Mouse (Mus musculus): ENCODE measurements around the gene Pon1. TPM values are rescaled to one million over a fixed set of nuclear protein-coding genes. Genes with fewer than 3 reads are reported as not detected.

Pon1 gene
- polyA plus RNA-seq, 1 experiment from 2014 or later: not detected

DNA sequence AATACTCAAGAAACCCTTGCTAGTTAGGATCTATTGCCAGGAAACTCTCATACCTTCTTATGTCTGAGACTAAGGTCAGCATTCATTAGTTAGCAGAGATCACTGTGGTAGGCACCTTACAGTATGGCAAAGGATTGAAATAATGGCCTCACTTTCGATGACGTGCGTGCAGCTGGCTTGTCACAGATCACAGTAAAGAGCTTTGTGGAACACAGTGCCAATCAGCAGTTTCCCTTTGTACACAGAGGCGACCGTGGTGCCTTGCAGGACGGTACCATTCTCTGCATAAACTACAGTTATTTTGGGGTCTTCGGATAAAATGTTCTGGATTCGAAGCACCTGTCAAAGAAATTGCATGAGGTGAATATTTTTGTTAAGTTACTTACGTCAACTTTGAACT lies 25.6 kb downstream of the Pon1 start:
- Histone ChIP-seq H3K9ac (replicated peaks; ENCODE audit: low read depth, low read length) (no peak overlapping the region), H3K27me3 (ENCODE audit: control insufficient read depth, insufficient read depth, low read length) (no peaks in the 10 kb centered on the region), H3K4me1 (ENCODE audit: control insufficient read depth, insufficient read depth, low read length) (no peaks in the 10 kb centered on the region), H3K9me3 (ENCODE audit: control insufficient read depth, low read length) (no peaks in the 10 kb centered on the region), H3K4me3 (ENCODE audit: low read depth, low read length) (no peak overlapping the region), H3K27ac (ENCODE audit: low read depth, low read length) (no peak overlapping the region), H3K36me3 (ENCODE audit: control insufficient read depth, insufficient read depth, low read length) (no peaks in the 10 kb centered on the region), H3K4me2 (ENCODE audit: low read depth, low read length) (no peak overlapping the region)
- ATAC-seq (ENCODE audit: low read depth): no peak
- 70% methylated on average over 9 of the region's 9 CpGs for WGBS

- peak overlapping the region; percentile 1; the same call in 1 of the 2 replicates for H3K4me2 ChIP-seq (ENCODE audit: low read depth, low read length)
- H3K9ac ChIP-seq (replicated peaks; ENCODE audit: low read depth, low read length): no peak overlapping the region
- no peak overlapping the region for H3K27ac ChIP-seq (ENCODE audit: low read depth, low read length)
- no peaks in the 10 kb centered on the region for H3K9me3 ChIP-seq (ENCODE audit: control insufficient read depth, low read length)
- no peaks in the 10 kb centered on the region for H3K27me3 ChIP-seq (ENCODE audit: control insufficient read depth, insufficient read depth, low read length)
- no peak overlapping the region for H3K4me3 ChIP-seq (ENCODE audit: low read depth, low read length)
- H3K4me1 ChIP-seq (ENCODE audit: control insufficient read depth, insufficient read depth, low read length): no peaks in the 10 kb centered on the region
- no peaks in the 10 kb centered on the region for H3K36me3 ChIP-seq (ENCODE audit: control insufficient read depth, insufficient read depth, low read length)
- ATAC-seq (ENCODE audit: low read depth): no peak
- WGBS: 34% methylated on average over 14 of the region's 14 CpGs
These were observed 26.6 kb downstream of the Pon1 start for GRCm38 (mm10) chr6:5167051-5167677.

DNA sequence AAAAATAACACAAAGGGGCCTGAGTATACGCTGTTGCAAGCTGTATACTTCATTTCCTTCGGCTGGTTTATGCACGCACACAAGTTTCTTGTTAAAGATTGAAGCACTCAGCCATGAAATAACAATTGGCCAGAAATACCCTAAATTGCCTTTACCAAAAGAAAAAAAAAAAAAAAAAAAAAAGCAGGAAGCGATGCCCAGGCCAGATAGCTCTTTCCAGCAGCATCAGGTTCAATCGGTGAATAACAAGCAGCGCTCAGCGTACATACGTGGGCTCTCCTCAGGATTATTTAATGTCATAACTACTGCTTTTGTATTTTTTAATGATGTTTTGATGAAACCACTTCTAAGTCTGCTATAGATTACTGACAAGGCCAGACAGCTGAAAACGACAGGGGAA lies 28.9 kb downstream of the Pon1 start:
- no peaks in the 10 kb centered on the region for H3K36me3 ChIP-seq (ENCODE audit: control insufficient read depth, insufficient read depth, low read length)
- WGBS: 72% methylated on average over 9 of the region's 9 CpGs
- H3K27me3 ChIP-seq (ENCODE audit: control insufficient read depth, insufficient read depth, low read length): no peaks in the 10 kb centered on the region
- no peak for ATAC-seq (ENCODE audit: low read depth)
- H3K4me2 ChIP-seq (ENCODE audit: low read depth, low read length): no peak overlapping the region
- no peaks in the 10 kb centered on the region for H3K4me1 ChIP-seq (ENCODE audit: control insufficient read depth, insufficient read depth, low read length)
- H3K9ac ChIP-seq (replicated peaks; ENCODE audit: low read depth, low read length): no peak overlapping the region
- no peaks in the 10 kb centered on the region for H3K9me3 ChIP-seq (ENCODE audit: control insufficient read depth, low read length)
- H3K4me3 ChIP-seq (ENCODE audit: low read depth, low read length): no peak overlapping the region
- no peak overlapping the region for H3K27ac ChIP-seq (ENCODE audit: low read depth, low read length)

- no peak overlapping the region for H3K27ac ChIP-seq (ENCODE audit: low read depth, low read length)
- H3K9me3 ChIP-seq (ENCODE audit: control insufficient read depth, low read length): no peaks in the 10 kb centered on the region
- no peaks in the 10 kb centered on the region for H3K27me3 ChIP-seq (ENCODE audit: control insufficient read depth, insufficient read depth, low read length)
- 78% methylated on average over 5 of the region's 14 CpGs for WGBS
- H3K36me3 ChIP-seq (ENCODE audit: control insufficient read depth, insufficient read depth, low read length): peaks cover 6% of the 10 kb centered on the region; the same call in 1 of the 2 replicates
- no peak for ATAC-seq (ENCODE audit: low read depth)
- no peak overlapping the region for H3K9ac ChIP-seq (replicated peaks; ENCODE audit: low read depth, low read length)
- no peaks in the 10 kb centered on the region for H3K4me1 ChIP-seq (ENCODE audit: control insufficient read depth, insufficient read depth, low read length)
- H3K4me3 ChIP-seq (ENCODE audit: low read depth, low read length): no peak overlapping the region
- H3K4me2 ChIP-seq (ENCODE audit: low read depth, low read length): no peak overlapping the region
These were observed 30.1 kb downstream of the Pon1 start for GRCm38 (mm10) chr6:5163507-5164144.

DNA sequence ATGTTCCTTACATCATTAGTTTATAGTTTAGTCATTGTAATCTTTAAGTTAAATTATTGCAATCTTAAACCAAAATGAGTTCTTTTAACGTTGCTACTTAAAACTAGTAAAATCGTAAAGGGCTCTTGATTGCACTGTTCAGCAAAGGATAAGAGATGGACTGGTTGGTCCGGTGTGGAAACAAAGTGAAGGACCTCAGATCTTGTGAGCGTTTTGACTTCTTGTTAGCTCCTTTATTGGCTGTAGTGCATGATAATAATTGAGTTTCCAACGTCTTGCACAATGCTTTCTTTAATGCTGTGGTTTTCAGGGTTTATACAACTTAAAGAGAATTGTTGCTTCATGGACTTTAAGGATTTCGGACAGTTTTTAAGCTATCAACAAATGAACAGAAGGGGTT lies 31.7 kb downstream of the Pon1 start:
- no peak overlapping the region for H3K4me3 ChIP-seq (ENCODE audit: low read depth, low read length)
- H3K9me3 ChIP-seq (ENCODE audit: control insufficient read depth, low read length): no peaks in the 10 kb centered on the region
- H3K27ac ChIP-seq (ENCODE audit: low read depth, low read length): no peak overlapping the region
- H3K27me3 ChIP-seq (ENCODE audit: control insufficient read depth, insufficient read depth, low read length): no peaks in the 10 kb centered on the region
- H3K4me1 ChIP-seq (ENCODE audit: control insufficient read depth, insufficient read depth, low read length): no peaks in the 10 kb centered on the region
- no peak for ATAC-seq (ENCODE audit: low read depth)
- WGBS: 85% methylated on average over 6 of the region's 6 CpGs
- peaks cover 9% of the 10 kb centered on the region; the same call in 1 of the 2 replicates for H3K36me3 ChIP-seq (ENCODE audit: control insufficient read depth, insufficient read depth, low read length)
- no peak overlapping the region for H3K9ac ChIP-seq (replicated peaks; ENCODE audit: low read depth, low read length)
- H3K4me2 ChIP-seq (ENCODE audit: low read depth, low read length): no peak overlapping the region

DNA sequence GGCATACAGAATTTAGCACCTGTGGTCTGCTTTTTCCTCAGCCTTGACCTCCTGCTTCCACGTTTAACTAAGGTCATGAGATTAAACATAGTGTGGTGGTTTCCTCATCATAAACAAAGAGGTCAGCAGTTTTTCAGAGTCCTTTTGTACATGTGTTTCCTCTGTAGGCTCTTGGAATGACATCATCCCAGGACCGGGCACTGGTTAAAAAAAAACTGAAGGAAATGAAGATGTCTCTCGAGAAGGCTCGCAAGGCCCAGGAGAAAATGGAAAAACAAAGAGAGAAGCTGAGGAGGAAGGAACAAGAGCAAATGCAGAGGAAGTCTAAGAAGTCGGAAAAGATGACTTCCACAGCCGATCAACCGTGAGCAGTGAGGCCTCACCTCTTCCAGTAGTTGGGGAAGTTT lies 34.4 kb downstream of the Pon1 start:
- Histone ChIP-seq H3K27ac (ENCODE audit: low read depth, low read length) (no peak overlapping the region), H3K4me2 (ENCODE audit: low read depth, low read length) (no peak overlapping the region), H3K9me3 (ENCODE audit: control insufficient read depth, low read length) (no peaks in the 10 kb centered on the region), H3K27me3 (ENCODE audit: control insufficient read depth, insufficient read depth, low read length) (no peaks in the 10 kb centered on the region), H3K4me1 (ENCODE audit: control insufficient read depth, insufficient read depth, low read length) (no peaks in the 10 kb centered on the region), H3K4me3 (ENCODE audit: low read depth, low read length) (no peak overlapping the region), H3K9ac (replicated peaks; ENCODE audit: low read depth, low read length) (no peak overlapping the region), H3K36me3 (ENCODE audit: control insufficient read depth, insufficient read depth, low read length) (peaks cover 9% of the 10 kb centered on the region; the same call in 1 of the 2 replicates)
- no peak for ATAC-seq (ENCODE audit: low read depth)
- 89% methylated on average over 7 of the region's 7 CpGs for WGBS

- H3K4me3 ChIP-seq (ENCODE audit: low read depth, low read length): no peak overlapping the region
- no peak for ATAC-seq (ENCODE audit: low read depth)
- no peak overlapping the region for H3K27ac ChIP-seq (ENCODE audit: low read depth, low read length)
- no peaks in the 10 kb centered on the region for H3K4me1 ChIP-seq (ENCODE audit: control insufficient read depth, insufficient read depth, low read length)
- 82% methylated on average over 6 of the region's 6 CpGs for WGBS
- H3K9me3 ChIP-seq (ENCODE audit: control insufficient read depth, low read length): no peaks in the 10 kb centered on the region
- H3K36me3 ChIP-seq (ENCODE audit: control insufficient read depth, insufficient read depth, low read length): peaks cover 9% of the 10 kb centered on the region; the same call in 1 of the 2 replicates
- no peak overlapping the region for H3K4me2 ChIP-seq (ENCODE audit: low read depth, low read length)
- no peak overlapping the region for H3K9ac ChIP-seq (replicated peaks; ENCODE audit: low read depth, low read length)
- H3K27me3 ChIP-seq (ENCODE audit: control insufficient read depth, insufficient read depth, low read length): no peaks in the 10 kb centered on the region
These were observed 37.0 kb downstream of the Pon1 start for GRCm38 (mm10) chr6:5156541-5157425.

GRCm38 (mm10) chr6:5155313-5155927 lies 38.3 kb downstream of the Pon1 start:
- peaks cover 9% of the 10 kb centered on the region; the same call in 1 of the 2 replicates for H3K36me3 ChIP-seq (ENCODE audit: control insufficient read depth, insufficient read depth, low read length)
- ATAC-seq (ENCODE audit: low read depth): no peak
- H3K9me3 ChIP-seq (ENCODE audit: control insufficient read depth, low read length): no peaks in the 10 kb centered on the region
- H3K4me3 ChIP-seq (ENCODE audit: low read depth, low read length): no peak overlapping the region
- no peak overlapping the region for H3K4me2 ChIP-seq (ENCODE audit: low read depth, low read length)
- H3K4me1 ChIP-seq (ENCODE audit: control insufficient read depth, insufficient read depth, low read length): no peaks in the 10 kb centered on the region
- no peak overlapping the region for H3K9ac ChIP-seq (replicated peaks; ENCODE audit: low read depth, low read length)
- 67% methylated on average over 1 of the region's 1 CpGs for WGBS
- H3K27ac ChIP-seq (ENCODE audit: low read depth, low read length): no peak overlapping the region
- H3K27me3 ChIP-seq (ENCODE audit: control insufficient read depth, insufficient read depth, low read length): no peaks in the 10 kb centered on the region

Data from neural tube, embryonic 14.5 days (tissue).